Mouse (Mus musculus) R1 (cell line): ENCODE measurements around the gene Rhof.
"Not testable (repeated sequence)": the region's sequence is repeated elsewhere in the genome, so short reads cannot be mapped to it uniquely, and the experiment has no call there.

Source experiments
- DNase-seq: peaks from one replicate; pipeline ENCODE4 v3.0.0-alpha.2; 2018; ENCODE audit warnings: low read depth, low spot score

Rhof gene

GRCm38 (mm10) chr5:123067395-123067995 lies 65.0 kb downstream of the Rhof start:
- peak; percentile 90 for DNase-seq

- DNase-seq = peak; percentile 87
Measured at GRCm38 (mm10) chr5:123064207-123064606, 68.3 kb downstream of the Rhof start.

GRCm38 (mm10) chr5:123063141-123063540 lies 69.4 kb downstream of the Rhof start:
- DNase-seq = no peak

GRCm38 (mm10) chr5:123061402-123061749 lies 71.1 kb downstream of the Rhof start:
- DNase-seq = not testable (repeated sequence)

GRCm38 (mm10) chr5:123060706-123061401 lies 71.6 kb downstream of the Rhof start:
- no peak for DNase-seq

- DNase-seq = peak; percentile 86
Measured at GRCm38 (mm10) chr5:123059757-123060520, 72.6 kb downstream of the Rhof start.

- DNase-seq = no peak
Measured at GRCm38 (mm10) chr5:123058251-123059102, 74.0 kb downstream of the Rhof start.

GRCm38 (mm10) chr5:123057366-123058250 lies 74.9 kb downstream of the Rhof start:
- DNase-seq = peak; percentile 100
